Mouse (Mus musculus): ENCODE results near the gene Prkg2.

Gene Prkg2

DNA sequence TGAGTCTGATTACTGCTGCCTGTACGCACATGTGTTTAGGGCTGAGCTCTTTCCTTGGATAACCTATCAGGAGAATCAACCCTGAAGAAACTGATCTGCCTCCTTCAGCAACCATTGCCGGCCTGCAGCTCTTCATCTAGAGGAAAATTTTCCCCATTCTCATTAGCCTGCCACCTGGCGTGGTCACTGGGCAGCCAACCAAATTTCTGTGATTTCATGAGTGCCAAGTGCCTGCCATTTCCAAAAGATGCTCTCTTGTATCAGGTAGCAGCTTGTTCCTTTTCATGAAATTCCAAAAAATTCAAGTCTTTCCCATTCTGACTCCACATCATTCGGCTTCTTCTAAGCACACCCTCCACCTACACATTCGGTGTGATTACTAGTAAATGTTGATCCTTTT, 136.2 kb downstream of the Prkg2 start:
- WGBS = 78% methylated on average over 5 of the region's 5 CpGs

DNA sequence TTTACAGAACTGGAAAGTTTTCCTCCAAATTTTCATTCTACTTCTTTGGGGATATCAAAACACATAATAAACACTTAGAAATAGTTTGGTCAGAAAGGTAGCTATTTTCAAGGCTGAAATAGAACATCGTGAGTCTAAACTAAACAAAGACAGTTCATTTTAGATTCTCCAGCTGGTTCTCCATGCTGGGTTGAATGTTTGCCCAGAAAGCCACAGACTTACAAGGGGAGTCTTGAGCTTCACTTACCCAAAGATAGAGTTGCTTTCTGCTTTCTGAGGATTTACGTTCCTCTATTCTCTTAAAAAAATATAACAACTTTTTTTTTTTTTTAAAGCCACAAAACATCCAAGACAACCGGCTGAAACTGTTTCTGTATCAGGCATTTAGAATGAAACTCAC, 142.9 kb downstream of the Prkg2 start:
- 36% methylated on average over 3 of the region's 3 CpGs for WGBS

DNA sequence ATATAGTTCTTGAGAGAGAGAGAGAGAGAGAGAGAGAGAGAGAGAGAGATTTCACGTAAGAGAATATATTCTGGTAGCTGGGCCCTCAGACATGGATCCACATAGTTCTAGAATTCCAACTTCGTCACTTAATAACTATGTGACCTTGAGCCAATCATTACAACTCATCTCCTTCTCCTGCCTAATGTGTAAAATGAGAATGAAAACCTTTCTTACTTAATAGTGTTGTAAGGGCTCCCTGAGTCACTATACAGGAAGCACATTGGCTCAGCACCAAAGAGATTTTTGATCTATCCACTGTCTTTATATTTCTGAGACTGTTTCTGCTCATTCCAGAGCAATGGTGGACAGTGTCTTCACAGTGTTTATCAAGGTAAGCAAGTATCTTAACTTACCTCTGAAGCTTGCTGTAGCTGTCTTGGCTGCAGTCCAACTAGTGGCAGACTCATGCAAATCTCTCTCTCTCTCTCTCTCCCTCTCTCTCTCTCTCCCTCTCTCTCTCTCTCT, 146.6 kb downstream of the Prkg2 start:
- WGBS = 88% methylated on average over 2 of the region's 2 CpGs

DNA sequence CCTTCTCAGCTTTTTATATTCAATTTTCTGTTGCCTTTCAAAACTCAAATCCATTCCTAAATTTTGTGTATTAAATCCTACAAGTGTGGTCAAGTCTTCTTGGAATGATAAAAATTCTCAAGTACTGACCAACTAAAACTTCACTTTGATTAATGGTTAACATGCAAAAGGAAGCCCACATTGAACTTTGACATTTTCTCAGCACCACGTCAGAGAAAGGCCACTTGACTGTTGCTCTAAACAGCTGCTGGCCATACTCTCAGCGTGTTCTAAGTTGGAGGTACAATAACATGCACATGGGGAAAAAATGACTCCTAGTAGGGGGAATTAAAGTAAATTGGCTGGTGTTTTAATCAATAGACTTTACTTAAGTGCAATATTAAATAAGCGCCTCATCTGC, 155.1 kb downstream of the Prkg2 start:
- WGBS = 84% methylated on average over 3 of the region's 3 CpGs

Measured in cerebral cortex, adult 2 months (tissue).